Mouse (Mus musculus): ENCODE data around the gene Gm21973.

The Gm21973 gene

GRCm38 (mm10) chr15:10325080-10325479, at the start of gene Gm21973:
Gm21973 (plus strand) TSS chr15:10325380.
- DNase-seq (ENCODE audit: low read depth, low spot score): no peak

DNA sequence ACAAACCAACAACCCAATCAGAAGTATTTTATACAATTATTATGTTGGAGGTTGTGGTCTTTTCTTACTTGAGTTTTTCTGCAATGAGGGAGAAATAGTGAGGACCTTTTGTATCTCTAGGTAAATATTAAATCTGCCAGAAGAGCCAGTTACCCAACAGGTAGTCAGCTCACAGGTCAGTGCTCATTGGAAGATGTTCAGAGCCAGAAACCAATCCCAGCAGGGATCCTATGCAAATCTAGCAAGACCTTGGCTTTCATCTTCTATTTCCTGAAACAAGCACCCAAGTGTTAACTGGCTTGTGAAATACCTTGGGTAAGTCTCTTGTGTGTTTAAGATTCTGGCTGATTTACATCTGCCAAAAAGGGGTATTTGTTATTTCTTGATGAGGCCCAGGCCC, 48.8 kb upstream of the Gm21973 start:
- no peak for DNase-seq (ENCODE audit: low read depth, low spot score)

- no peak for DNase-seq (ENCODE audit: low read depth, low spot score)
Observed at GRCm38 (mm10) chr15:10277461-10277860, 47.7 kb upstream of the Gm21973 start.

GRCm38 (mm10) chr15:10281546-10281945, 43.6 kb upstream of the Gm21973 start:
- DNase-seq (ENCODE audit: low read depth, low spot score): no peak

GRCm38 (mm10) chr15:10283661-10284060, 41.5 kb upstream of the Gm21973 start:
- no peak for DNase-seq (ENCODE audit: low read depth, low spot score)

- DNase-seq (ENCODE audit: low read depth, low spot score): no peak
Observed at GRCm38 (mm10) chr15:10296570-10296969, 28.6 kb upstream of the Gm21973 start.

DNA sequence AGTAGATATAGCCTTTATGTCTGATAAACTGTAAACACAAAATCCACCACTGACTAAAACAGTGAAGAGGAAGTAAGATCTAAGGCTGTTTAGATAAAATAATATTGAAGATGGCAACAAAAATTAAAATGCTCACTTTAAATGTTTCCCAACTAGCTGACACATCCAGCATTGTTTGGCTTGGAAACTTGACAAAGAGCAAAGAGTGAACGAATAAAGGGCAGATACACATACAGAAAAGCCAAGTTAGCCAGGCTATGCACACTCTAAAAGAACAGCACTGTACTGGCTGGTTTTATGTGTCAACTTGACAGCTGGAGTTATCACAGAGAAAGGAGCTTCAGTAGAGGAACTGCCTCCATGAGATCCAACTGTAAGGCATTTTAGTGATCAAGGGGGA, 27.1 kb upstream of the Gm21973 start:
- no peak for DNase-seq (ENCODE audit: low read depth, low spot score)

GRCm38 (mm10) chr15:10299467-10299866, 25.7 kb upstream of the Gm21973 start:
- DNase-seq (ENCODE audit: low read depth, low spot score): no peak

DNA sequence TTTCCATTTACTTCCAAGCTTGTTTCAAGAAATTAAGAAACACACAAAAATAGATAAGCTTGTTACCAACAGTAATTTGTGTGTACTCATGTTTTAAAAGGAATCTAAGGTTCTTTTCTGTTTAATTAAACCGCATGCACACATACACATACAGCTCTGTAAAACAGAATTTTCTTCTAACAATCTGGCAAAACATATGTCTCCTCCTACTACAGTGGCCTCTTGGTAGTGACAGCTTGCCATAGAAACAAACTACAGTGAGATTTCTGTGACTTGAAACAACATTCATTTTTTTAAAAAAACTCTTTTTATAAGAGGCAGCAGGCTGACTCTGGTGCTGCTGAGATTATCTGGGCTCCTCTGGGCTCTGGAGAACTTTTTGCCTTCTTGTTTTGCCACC, 18.7 kb upstream of the Gm21973 start:
- DNase-seq (ENCODE audit: low read depth, low spot score): no peak

GRCm38 (mm10) chr15:10311826-10312225, 13.4 kb upstream of the Gm21973 start:
- DNase-seq (ENCODE audit: low read depth, low spot score): no peak

DNA sequence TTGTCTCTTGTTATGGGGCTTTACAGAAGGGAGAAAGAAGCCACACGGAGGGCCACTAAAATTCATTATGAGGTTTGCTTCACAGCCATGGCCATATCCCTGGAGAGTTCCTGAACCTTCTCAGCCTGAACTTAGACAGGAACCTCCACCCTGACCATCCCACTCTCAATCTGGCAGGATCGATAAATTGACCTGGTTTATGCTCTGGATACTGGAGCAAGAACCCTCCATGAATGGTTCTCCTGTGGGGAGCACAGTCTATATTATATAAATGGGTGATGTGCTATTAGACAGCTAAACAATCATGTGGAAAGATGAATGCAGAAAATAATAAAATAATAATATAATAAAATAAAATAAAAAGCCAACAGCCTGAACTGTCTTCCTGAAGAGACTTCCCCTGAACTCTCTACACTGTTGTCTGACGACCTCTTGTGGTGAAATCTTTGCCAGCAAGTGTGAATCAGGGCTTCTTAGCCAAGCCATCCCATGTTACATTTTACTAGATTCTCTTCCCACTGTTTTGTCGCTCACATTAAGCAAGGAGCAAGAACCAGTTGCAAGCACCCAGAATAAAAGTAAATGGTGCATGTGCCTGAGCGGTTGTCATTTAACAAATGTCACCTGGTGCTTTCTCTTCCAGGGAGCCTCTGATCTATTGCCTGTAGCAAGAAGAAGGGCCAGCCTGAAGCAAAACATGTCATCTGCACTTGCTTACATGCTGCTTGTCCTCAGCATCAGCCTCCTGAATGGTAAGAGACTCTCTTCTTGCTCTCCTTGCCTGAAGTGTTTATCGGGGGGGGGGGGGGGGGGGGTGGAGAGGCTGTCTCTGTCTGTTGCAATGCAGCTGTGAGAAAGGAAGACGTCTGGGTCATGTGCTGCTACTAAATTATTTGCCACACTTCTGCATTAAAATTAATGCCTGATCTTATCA, 11.4 kb upstream of the Gm21973 start:
- DNase-seq (ENCODE audit: low read depth, low spot score): no peak

DNA sequence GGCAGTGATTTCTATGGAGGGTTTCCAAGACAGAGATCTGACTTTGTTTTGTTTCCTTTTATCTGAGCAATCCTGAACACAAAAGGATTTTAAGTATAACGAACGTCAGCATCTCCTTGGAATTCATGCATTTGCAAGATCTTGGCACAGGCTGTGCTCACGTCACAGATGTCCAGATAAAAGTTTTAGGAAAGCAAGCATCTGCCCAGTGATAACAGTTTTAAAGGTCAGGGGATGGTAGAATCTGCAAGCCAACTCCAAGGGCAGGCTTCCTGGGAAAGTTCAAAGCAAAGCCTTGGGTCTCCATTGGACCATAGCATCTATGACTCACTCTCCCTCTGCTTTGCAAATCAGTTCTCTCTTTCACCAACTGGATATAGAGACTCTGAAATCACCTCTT, 5.4 kb downstream of the Gm21973 start:
- no peak for DNase-seq (ENCODE audit: low read depth, low spot score)

- DNase-seq (ENCODE audit: low read depth, low spot score): no peak
Observed at GRCm38 (mm10) chr15:10332566-10332965, 7.4 kb downstream of the Gm21973 start.

GRCm38 (mm10) chr15:10338606-10339005, 13.4 kb downstream of the Gm21973 start:
- DNase-seq (ENCODE audit: low read depth, low spot score): no peak

DNA sequence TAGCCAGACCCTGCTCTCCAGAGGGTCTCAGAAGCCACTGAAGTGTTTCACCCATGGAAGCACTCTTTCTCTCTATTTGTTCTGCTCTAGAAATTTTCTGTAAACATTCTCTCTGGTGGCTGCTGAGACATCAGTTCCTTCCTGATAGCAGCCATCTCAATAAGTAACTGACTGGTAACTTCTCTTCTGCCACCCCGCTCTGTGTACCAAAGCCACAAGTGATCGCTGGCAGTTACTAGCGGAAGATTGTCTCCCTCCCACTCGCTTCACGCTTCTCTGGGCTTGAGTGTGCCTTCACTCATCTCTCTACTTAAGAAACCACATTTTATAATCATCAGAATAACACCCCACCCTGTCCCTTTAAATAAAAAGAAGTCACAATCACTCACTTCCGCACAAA, 21.9 kb downstream of the Gm21973 start:
- DNase-seq (ENCODE audit: low read depth, low spot score): no peak

DNA sequence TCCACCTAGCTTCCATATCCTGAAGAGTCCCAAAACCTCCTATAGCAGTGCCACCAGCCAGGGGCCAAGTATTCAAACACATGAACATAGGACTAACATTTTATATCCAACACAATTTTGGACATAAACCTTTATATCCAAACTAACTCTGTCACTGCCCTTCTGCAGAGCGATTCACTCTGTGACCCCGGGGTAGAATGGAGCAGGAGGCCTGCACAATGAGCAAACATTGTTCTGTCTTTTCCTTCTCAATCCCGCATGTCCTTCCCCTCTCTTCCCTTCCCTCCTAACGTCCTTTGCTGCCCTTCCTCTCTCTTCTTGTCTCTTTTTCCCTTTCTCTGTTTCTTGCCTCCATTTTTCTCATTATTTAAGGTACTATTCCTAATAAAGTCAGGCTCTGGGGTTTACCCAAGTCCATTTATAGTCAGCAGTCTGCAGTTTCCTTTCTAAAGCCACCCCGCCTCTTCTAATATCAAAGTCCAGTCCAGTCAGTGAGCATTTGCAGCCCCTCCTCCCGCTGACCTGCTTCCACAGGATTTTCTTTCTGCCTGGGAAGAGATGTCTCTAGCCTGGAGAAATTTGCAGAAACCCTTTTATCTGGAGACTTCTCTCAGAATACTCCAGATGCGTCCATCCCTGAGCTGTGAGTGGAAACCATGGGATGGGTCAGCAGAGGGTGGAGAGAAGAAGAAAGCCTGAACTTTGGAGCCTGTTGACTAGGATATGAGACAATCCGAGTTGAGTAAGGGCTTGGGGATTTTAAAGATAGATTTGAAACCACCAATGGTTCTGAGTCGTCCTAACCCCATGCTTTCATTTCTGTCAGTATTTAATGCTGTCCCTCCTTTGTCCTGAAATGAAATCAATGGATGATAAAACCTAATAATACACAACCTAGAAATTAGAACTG, 33.1 kb downstream of the Gm21973 start, which contains the start of gene Agxt2:
Agxt2 (plus strand) TSS at position 494 of the 910 bp plus-strand sequence.
- DNase-seq (ENCODE audit: low read depth, low spot score): no peak

- DNase-seq (ENCODE audit: low read depth, low spot score): no peak
Observed at GRCm38 (mm10) chr15:10366331-10366730, 41.2 kb downstream of the Gm21973 start.

- DNase-seq (ENCODE audit: low read depth, low spot score): no peak
Observed at GRCm38 (mm10) chr15:10375404-10375803, 50.2 kb downstream of the Gm21973 start.

GRCm38 (mm10) chr15:10378338-10378959, 53.3 kb downstream of the Gm21973 start:
- no peak for DNase-seq (ENCODE audit: low read depth, low spot score)

DNA sequence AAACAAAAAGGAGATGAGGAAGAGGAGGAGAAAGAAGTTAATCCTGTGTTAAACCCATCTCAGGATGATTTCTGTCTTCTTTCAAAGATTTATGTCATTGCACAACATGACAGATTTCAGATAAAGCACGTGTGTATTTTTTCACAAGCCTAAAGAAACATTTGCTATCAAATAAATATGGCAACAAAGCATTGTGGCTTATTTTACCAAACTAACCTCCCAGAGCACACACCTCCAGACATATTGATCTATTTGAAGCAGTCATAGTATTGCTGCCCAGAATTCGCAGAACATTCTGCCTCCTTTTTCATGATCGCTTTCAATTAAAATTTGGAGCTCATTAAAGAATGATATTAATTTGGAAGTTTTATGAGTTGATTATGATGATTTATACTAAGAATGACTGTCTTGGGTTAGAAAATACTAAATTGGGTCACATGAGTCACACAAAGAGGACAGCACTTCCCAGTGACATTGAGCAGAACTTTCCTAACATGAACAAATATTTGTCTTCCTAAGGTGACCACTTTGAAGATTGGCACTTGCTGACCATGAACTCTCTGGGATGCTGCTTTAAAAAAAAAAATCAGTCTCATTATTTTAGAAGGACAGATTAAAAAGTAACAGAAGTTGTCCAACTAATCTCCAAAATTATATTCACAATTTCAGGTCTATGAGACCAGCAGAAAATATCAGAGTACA, 54.7 kb downstream of the Gm21973 start:
- DNase-seq (ENCODE audit: low read depth, low spot score): no peak

- no peak for DNase-seq (ENCODE audit: low read depth, low spot score)
Observed at GRCm38 (mm10) chr15:10387263-10387662, 62.1 kb downstream of the Gm21973 start.

Measured in c-Kit-negative CD71-positive TER-119-positive erythroid progenitor cells, embryonic 14.5 days (primary cell).